Mouse (Mus musculus): ENCODE data around the gene Spryd3. TPM values are rescaled to one million over a fixed set of nuclear protein-coding genes. Genes with fewer than 3 reads are reported as not detected.

Spryd3 gene
- polyA plus RNA-seq, 1 experiment from 2014 or later, result 29.6 TPM

Other genes starting within 250 kb of the Spryd3 start
- gene Krt76, start 243.3 kb downstream of the Spryd3 start, polyA plus RNA-seq (2016; fragmentation: Nextera tagmentation; extraction: Ambion mirVana), result not detected in 2 replicates
- not detected in 2 replicates for gene Krt4, start 211.5 kb downstream of the Spryd3 start, polyA plus RNA-seq (2016; fragmentation: Nextera tagmentation; extraction: Ambion mirVana)
- 0.18 TPM in 1 of 2 replicates, not detected in the other for gene Krt79, start 195.9 kb downstream of the Spryd3 start, polyA plus RNA-seq (2016; fragmentation: Nextera tagmentation; extraction: Ambion mirVana)
- gene Krt78, start 181.9 kb downstream of the Spryd3 start, polyA plus RNA-seq (2016; fragmentation: Nextera tagmentation; extraction: Ambion mirVana), result 0.05 TPM in 1 of 2 replicates, not detected in the other
- gene Krt8, start 131.8 kb downstream of the Spryd3 start, polyA plus RNA-seq (2016; fragmentation: Nextera tagmentation; extraction: Ambion mirVana), result 5.4 and 6.8 TPM in 2 replicates
- gene Krt18, start 108.1 kb downstream of the Spryd3 start, polyA plus RNA-seq (2016; fragmentation: Nextera tagmentation; extraction: Ambion mirVana), result 4.1 and 4.2 TPM in 2 replicates
- 89.2 and 92.3 TPM in 2 replicates for gene Eif4b, start 62.5 kb downstream of the Spryd3 start, polyA plus RNA-seq (2016; fragmentation: Nextera tagmentation; extraction: Ambion mirVana)
- gene Tns2, start 35.8 kb downstream of the Spryd3 start, polyA plus RNA-seq (2016; fragmentation: Nextera tagmentation; extraction: Ambion mirVana), result 13.0 and 13.5 TPM in 2 replicates
- gene Igfbp6, start 8.1 kb upstream of the Spryd3 start, polyA plus RNA-seq (2016; fragmentation: Nextera tagmentation; extraction: Ambion mirVana), result 0.60 and 0.63 TPM in 2 replicates
- gene Soat2, start 14.3 kb upstream of the Spryd3 start, polyA plus RNA-seq (2016; fragmentation: Nextera tagmentation; extraction: Ambion mirVana), result 0.11 TPM in 1 of 2 replicates, not detected in the other
- 98.3 and 105 TPM in 2 replicates for gene Zfp740, start 67.0 kb upstream of the Spryd3 start, polyA plus RNA-seq (2016; fragmentation: Nextera tagmentation; extraction: Ambion mirVana)
- gene Csad, start 68.5 kb upstream of the Spryd3 start, polyA plus RNA-seq (2016; fragmentation: Nextera tagmentation; extraction: Ambion mirVana), result 46.7 and 48.3 TPM in 2 replicates
- 0.29 and 0.79 TPM in 2 replicates for gene Itgb7, start 95.7 kb upstream of the Spryd3 start, polyA plus RNA-seq (2016; fragmentation: Nextera tagmentation; extraction: Ambion mirVana)
- 15.4 and 18.7 TPM in 2 replicates for gene Rarg, start 121.3 kb upstream of the Spryd3 start, polyA plus RNA-seq (2016; fragmentation: Nextera tagmentation; extraction: Ambion mirVana)
- 0.09 and 0.23 TPM in 2 replicates for gene Gm9918, start 134.3 kb upstream of the Spryd3 start, polyA plus RNA-seq (2016; fragmentation: Nextera tagmentation; extraction: Ambion mirVana)
- 53.2 and 56.4 TPM in 2 replicates for gene Mfsd5, start 143.2 kb upstream of the Spryd3 start, polyA plus RNA-seq (2016; fragmentation: Nextera tagmentation; extraction: Ambion mirVana)
- gene Espl1, start 160.0 kb upstream of the Spryd3 start, polyA plus RNA-seq (2016; fragmentation: Nextera tagmentation; extraction: Ambion mirVana), result 22.5 and 25.4 TPM in 2 replicates
- gene Pfdn5, start 189.9 kb upstream of the Spryd3 start, polyA plus RNA-seq (2016; fragmentation: Nextera tagmentation; extraction: Ambion mirVana), result 373 and 404 TPM in 2 replicates
- 90.4 and 94.9 TPM in 2 replicates for gene Myg1, start 195.5 kb upstream of the Spryd3 start, polyA plus RNA-seq (2016; fragmentation: Nextera tagmentation; extraction: Ambion mirVana)
- 51.3 and 53.2 TPM in 2 replicates for gene Aaas, start 214.5 kb upstream of the Spryd3 start, polyA plus RNA-seq (2016; fragmentation: Nextera tagmentation; extraction: Ambion mirVana)
- 0.57 and 0.81 TPM in 2 replicates for gene Sp7, start 230.9 kb upstream of the Spryd3 start, polyA plus RNA-seq (2016; fragmentation: Nextera tagmentation; extraction: Ambion mirVana)